Mouse (Mus musculus) frontal cortex, adult (tissue): Measurements from ENCODE around the gene Flt1.

Source experiments
- ATAC-seq: cut with Nextera tagmentation; 2 replicates; pipeline ENCODE4 v1.9.2; 2017; ENCODE audit warnings: mild to moderate bottlenecking, moderate library complexity, mixed read lengths; ENCODE audit not compliant: low TSS enrichment

The Flt1 gene

DNA sequence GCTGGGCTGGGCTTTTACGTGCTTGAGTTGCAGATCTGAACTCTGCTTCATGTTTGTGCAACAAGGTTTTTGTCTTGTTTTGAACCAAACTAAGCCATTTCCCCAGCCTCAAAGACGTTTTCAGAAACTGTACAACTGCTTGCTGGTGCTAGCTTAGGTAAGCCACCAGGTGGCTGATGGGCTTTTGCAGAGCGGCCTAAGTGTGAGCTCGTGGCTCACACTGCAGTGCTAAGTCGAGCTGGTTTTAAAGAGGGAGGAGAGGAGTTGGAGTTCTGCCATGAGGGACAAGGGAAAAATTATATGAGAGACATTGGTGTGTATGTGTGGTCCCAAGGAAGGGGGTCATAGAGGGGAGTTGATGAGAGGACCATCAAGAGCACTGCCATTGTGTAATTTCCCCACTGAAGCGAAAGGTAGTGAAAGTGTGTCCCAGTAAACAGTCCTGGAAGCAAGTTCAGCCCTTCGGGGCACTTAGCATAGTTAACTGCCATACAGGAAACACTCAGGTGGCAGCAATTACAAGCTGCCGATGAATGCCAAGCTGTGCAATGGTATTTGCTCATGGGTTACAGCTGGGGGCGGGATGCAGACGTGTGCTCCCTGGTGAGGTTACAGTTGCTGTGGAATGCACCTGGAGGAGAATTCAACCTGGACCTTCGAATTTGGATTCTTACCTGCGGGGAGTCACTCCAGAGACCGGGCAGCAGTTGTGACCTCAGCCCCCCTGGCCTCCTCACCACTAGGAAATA is 173.8 kb downstream of the Flt1 start:
- no peak for ATAC-seq

DNA sequence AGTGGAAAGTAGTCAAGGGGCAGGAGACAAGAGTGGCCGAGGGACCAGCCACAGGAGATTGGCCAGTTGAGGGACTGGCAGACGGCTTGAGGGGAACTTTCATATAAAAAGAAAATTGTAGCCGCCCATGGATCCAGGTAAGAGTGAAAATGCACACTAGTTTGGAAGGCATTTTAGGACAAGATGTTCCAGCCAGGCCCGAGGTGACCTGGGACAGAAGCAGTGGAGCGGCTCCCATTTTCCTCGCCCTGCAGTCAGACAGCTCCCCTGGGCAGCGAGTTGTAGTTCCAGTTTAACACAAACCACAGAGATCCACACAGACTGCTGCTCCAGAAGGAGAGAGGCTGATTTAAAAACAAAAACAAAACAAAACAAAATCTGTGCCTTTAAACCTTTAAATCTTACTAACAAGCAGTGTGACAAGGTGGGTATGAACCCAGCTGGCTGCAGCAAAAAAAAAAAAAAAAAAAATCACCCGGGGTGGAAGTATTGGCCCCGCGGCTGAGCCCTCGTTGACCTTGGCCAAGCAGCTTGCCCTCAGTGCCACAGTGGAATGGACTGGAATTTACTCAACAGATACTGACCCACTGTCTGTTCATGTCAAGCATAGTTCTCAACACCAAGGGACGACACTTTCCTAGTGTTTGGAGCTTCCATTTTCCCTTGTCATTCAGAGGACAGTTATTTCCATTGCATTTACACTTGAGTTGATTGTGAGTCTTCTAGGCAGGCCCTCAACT is 176.6 kb downstream of the Flt1 start:
- no peak for ATAC-seq

DNA sequence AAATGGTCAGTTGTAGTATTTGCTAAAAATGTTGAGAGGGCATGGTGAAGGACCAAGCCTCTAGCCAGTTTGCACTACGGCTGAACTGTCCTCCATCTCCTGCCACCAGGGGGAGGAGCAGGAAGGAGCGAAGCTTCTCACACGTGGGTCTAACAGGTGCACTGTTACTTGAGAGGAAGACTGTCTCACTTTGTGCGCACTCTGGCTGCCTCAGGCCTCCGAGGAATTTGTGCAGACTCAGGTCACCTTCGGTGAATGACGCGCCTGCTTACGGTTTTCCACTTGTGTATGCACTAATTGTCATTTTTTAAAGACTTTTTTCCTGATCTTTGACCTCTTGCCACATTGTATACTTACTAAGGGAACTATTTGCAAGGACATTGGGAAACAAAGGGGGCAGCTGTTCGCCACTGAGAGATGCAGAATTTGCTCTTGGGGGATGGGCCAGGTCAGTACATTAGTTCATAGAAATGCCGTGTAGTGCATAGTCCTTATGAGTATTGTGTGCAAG is 180.0 kb downstream of the Flt1 start:
- ATAC-seq = 0 out of 2 replicates have a peak, but pooled peaks have one; percentile 50

DNA sequence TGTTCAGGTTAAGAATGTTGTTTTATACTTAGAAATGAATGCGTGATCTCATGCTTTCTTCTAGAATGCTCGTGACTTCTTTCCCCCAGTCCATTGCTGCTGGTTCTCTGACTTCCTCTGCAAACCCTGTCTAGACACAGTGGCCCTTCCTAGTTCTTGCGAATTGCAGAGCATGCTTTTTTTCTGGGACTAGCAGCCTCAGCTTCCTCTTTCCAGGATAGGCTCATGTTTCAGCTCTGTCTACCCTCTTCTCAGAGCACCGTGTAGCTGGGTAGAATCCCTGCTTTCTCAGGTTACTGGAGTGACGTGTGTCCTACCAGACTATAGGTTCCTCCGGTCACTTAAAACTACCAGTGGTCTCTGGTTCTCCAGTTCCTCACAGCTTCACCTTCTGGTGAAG is 183.5 kb downstream of the Flt1 start:
- no peak for ATAC-seq

DNA sequence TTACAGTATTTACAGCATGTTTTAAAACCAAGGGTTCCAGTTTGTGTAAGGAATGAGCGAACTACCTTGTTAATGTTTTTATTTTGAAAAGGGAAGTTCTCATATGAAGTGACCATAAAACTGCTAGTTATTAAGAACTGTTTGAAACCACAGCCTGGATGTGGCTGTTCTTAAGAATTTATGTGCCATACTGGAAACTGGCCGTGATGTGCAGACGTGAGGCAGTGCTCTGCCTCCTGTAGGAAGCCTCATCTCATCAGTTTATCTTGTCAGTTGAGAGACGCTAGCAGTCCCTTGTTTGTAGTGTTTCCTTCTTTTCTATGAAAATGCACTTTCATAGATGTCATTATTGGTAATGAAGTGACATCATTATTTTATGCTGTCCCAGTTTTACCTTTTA is 186.0 kb downstream of the Flt1 start:
- ATAC-seq = no peak

DNA sequence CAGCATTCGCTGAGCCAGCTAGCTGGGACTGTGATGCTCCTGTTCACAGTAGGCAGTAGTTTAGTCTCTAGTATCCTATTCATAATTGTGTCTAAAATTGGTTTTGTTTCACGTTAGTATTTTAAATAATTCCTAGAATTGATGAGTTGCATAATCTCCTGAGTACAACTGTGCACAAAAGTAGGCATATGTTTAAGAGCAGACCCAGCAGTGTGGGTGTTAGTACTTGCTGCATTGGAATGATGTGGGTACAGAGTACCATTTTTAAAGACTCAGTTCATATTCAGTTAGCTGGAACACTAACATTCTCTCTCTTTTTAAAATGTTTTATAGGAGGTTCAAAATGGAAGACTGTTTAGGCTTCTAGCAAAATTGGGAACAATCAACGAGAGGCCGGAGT is 186.4 kb downstream of the Flt1 start:
- peak; percentile 93 for ATAC-seq

DNA sequence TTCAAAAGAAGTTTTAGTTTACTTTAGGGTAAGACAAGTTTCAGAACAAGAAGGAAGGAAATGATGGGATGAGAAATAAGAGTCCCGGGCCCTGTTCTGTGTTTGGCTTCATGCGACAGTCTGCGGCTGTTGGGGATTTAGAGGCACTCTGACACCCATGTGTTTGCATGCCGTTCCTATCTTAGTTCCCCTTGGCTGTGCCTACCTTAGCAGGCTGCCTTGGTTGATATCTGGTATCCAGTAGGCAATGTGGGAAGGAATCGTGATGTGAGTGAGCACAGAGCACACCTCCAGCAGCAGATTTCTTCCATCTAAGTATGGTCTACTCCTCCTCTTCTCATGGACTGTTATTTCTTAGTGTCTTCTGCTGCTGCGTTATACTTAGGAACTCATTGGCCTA is 193.8 kb downstream of the Flt1 start:
- peak; percentile 86 for ATAC-seq

DNA sequence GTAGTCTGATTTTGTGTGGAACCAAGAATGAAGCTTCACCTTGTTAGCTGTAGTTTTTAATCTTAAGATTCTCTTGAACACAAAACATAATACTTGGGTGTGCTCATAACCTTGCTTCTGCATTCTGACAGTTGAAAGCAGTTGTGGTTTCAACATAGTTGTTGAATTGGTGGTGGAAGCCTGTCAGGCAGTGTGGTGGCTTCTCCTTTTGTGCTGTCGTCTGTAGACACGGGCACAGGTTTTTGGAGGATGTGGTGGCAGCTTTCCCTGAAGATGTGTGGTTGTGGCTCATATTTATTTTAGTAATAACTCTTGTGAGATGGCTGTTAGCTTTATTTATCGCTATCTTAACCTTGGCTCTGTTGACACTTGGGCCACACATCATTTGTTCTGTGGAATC is 198.0 kb downstream of the Flt1 start:
- peak; percentile 42; the same call in 1 of the 2 replicates for ATAC-seq

DNA sequence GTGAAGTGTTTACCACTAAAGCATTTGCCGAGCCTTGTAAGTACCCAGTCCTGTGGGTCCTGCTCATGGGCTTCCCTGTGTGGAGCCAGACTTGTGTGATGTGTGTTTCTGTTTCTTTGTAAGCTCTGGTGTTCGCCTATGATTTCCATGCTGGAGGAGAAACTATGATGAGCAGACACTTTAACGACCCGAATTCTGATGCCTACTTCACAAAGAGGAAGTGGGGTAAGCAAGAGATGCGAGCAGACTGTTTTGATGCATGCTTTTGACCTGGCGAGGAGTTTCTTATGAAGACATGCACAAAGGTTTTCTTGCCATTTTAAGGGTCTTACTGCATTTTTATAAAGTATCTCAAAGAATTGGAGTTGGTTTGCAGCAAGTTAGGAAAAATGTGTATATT is 198.8 kb downstream of the Flt1 start:
- no peak for ATAC-seq
